Mouse (Mus musculus): ENCODE data around the gene Btbd35f13. TPM values are rescaled to one million over a fixed set of nuclear protein-coding genes. Genes with fewer than 3 reads are reported as not detected.

Btbd35f13 gene
- not detected for polyA plus RNA-seq (2014; fragmentation: Illumina TruSeq; extraction: RNeasy Lipid Tissue Mini Kit (QIAGEN cat#74804))

GRCm38 (mm10) chrX:33656872-33657271 lies at the start of gene Btbd35f13:
Gene Btbd35f13, plus strand, starts transcription at chrX:33657172.

GRCm38 (mm10) chrX:33702249-33702648 lies 45.3 kb downstream of the Btbd35f13 start, which contains the start of gene Btbd35f14:
Gene Btbd35f14, minus strand, starts transcription at chrX:33702349.

Other genes starting within 250 kb of the Btbd35f13 start
- not detected for gene Btbd35f15, start 79.9 kb upstream of the Btbd35f13 start, polyA plus RNA-seq (2014; fragmentation: Illumina TruSeq; extraction: RNeasy Lipid Tissue Mini Kit (QIAGEN cat#74804))
- gene Btbd35f14, start 45.2 kb downstream of the Btbd35f13 start, polyA plus RNA-seq (2014; fragmentation: Illumina TruSeq; extraction: RNeasy Lipid Tissue Mini Kit (QIAGEN cat#74804)): not detected

All from ovary, adult 10 weeks (tissue).